Mouse (Mus musculus) ovary, postnatal 14 days (tissue): ENCODE measurements around the gene Chst10.

Experiments used
- DNase-seq: peaks from one replicate; pipeline ENCODE4 v3.0.0; 2022; ENCODE audit warnings: low spot score

Chst10 gene

DNA sequence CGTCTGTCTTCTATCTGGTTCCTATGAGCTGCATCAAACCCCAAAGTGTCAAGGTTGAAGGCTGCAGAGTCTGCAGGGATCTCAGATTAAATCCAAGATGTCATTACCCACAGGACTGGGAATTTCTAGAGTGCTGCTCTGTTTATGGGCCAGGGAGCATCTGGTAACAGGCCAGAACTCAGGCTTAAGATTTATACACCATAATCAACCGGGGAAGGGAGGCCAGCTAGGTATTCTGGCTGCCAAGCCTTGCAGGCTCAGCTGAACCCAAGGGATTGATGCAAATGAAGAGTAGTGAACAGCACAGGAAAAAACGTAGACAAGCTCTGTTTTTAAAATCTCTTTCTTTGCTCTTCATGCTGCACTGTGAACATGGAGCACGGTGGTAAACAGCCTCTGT is 81.7 kb downstream of the Chst10 start:
- DNase-seq = no peak
